Mouse (Mus musculus): ENCODE results near the gene Cd68. TPM values are rescaled to one million over a fixed set of nuclear protein-coding genes. Genes with fewer than 3 reads are reported as not detected.
"Not testable (repeated sequence)": the region's sequence is repeated elsewhere in the genome, so short reads cannot be mapped to it uniquely, and the experiment has no call there.

Gene Cd68
- polyA plus RNA-seq, 1 experiment: 0.60 TPM

DNA sequence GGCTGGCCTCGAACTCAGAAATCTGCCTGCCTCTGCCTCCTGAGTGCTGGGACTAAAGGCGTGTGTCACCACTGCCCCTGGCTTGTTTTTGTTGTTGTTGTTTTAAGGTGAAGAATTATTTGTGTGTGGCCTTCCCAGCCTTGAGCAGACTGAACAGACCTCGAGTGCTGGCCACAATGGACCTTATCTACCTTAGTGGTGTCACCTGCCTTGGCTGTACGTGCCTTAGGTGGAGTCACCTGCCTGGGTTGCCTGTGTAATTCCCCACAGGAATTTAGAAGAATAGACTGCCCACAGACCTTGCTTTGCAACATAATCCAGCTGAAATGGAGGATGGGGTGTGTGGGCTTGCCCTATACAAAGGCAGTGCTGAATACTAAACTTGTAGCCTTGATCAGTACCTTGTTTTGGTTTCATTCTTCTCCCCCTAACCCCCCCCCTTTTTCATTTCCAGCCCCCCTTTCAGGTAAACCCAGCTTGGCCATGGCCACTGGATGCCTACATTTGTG, 42.0 kb upstream of the Cd68 start:
- peaks cover 37% of the 10 kb centered on the region for H3K4me1 ChIP-seq (ENCODE audit: control insufficient read depth)

DNA sequence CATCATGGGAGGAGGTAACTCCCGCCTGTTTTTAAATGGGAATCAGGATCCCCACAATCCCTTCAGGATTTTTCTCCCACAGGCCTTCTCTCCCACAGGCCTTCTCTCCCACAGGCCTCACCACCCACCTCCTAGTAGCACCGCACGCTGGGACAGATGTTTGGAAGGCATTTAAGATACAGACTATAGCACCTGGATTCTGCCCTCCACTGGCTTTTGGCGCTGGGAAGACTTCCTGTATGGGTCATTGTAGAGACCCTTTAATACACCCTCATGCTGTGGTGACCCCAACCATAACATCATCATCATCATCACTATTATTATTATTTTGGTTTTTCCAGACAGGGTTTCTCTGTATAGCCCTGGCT, 41.5 kb upstream of the Cd68 start:
- Histone ChIP-seq H3K9me3 (ENCODE audit: control insufficient read depth, low read length) (no peaks in the 10 kb centered on the region), H3K36me3 (ENCODE audit: control insufficient read depth) (no peaks in the 10 kb centered on the region), H3K4me1 (ENCODE audit: control insufficient read depth) (peaks cover 37% of the 10 kb centered on the region), H3K27me3 (ENCODE audit: control insufficient read depth) (no peaks in the 10 kb centered on the region), H3K4me3 (replicated peaks) (no peak overlapping the region)
- TF ChIP-seq TAL1 (IDR thresholded peaks at IDR 0.05; ENCODE audit: low read length): no peak
- TF ChIP-seq GATA1 (IDR thresholded peaks at IDR 0.05; ENCODE audit: low read length): no peak

More for the DNA sequence above, 42.0 kb upstream of the Cd68 start:
- Histone ChIP-seq H3K4me3 (replicated peaks) (no peak overlapping the region), H3K9me3 (ENCODE audit: control insufficient read depth, low read length) (no peaks in the 10 kb centered on the region), H3K36me3 (ENCODE audit: control insufficient read depth) (no peaks in the 10 kb centered on the region), H3K27me3 (ENCODE audit: control insufficient read depth) (no peaks in the 10 kb centered on the region)
- TF ChIP-seq TAL1 (IDR thresholded peaks at IDR 0.05; ENCODE audit: low read length) (no peak), GATA1 (IDR thresholded peaks at IDR 0.05; ENCODE audit: low read length) (no peak)

DNA sequence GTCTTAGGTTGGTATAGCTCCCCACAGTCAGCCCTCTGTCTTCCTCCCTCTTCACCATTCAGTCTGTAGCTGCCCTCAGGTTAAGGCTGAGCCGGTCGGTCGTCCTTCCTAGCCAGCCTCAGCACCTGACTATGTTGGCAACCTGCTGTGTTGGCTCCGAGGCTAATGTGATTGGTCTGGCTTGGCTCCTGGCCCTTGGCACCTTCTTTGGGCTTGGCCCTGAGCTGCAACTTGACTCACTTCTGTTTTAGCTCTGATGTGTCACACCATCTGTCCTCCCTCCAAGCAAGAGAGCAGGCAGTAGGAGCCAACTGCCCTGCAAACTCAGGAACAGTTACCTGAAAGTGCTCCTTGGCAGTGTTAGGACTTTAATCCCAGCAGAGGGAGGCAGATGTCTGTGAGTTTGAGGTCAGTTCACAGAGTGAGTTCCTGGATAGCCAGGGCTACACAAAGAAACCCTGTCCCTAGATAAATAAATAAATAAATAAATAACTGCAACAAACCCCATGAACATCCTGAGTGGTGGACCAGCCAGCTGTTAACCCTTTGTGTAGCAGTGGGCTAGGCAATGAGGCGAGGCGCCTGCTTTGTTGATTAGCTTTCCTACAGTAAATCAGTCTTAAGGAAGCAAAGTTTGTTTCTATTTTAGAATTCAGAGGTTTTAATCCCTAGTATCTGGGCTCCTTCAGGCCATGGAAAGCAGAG, 41.0 kb upstream of the Cd68 start:
- TF ChIP-seq GATA1 (IDR thresholded peaks at IDR 0.05; ENCODE audit: low read length) (no peak), TAL1 (IDR thresholded peaks at IDR 0.05; ENCODE audit: low read length) (no peak)
- Histone ChIP-seq H3K36me3 (ENCODE audit: control insufficient read depth) (no peaks in the 10 kb centered on the region), H3K9me3 (ENCODE audit: control insufficient read depth, low read length) (no peaks in the 10 kb centered on the region), H3K4me1 (ENCODE audit: control insufficient read depth) (peaks cover 37% of the 10 kb centered on the region), H3K4me3 (replicated peaks) (no peak overlapping the region), H3K27me3 (ENCODE audit: control insufficient read depth) (no peaks in the 10 kb centered on the region)

DNA sequence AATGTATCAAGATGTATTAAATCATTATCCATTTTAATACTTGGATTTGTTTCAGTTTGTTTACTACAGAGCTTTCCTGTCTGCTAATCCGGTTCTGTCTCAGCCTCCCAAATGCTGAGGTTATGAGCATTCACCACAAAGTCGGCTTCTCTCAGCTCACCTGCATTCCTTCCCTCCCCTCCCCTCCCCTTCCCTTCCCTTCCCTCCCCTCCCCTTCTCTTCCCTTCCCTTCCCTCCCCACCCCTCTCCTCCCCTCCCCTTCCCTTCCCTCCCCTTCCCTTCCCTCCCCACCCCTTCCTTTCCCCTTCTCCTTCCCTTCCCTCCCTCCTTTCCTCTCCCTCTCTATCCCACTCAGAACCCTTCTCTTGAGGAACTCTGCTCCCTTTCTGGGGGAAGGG, 38.7 kb upstream of the Cd68 start:
- H3K4me1 ChIP-seq (ENCODE audit: control insufficient read depth): peaks cover 23% of the 10 kb centered on the region
- no peak overlapping the region for H3K4me3 ChIP-seq (replicated peaks)
- no peaks in the 10 kb centered on the region for H3K36me3 ChIP-seq (ENCODE audit: control insufficient read depth)
- H3K27me3 ChIP-seq (ENCODE audit: control insufficient read depth): no peaks in the 10 kb centered on the region
- TF ChIP-seq GATA1 (IDR thresholded peaks at IDR 0.05; ENCODE audit: low read length) (no peak), TAL1 (IDR thresholded peaks at IDR 0.05; ENCODE audit: low read length) (no peak)
- no peaks in the 10 kb centered on the region for H3K9me3 ChIP-seq (ENCODE audit: control insufficient read depth, low read length)

DNA sequence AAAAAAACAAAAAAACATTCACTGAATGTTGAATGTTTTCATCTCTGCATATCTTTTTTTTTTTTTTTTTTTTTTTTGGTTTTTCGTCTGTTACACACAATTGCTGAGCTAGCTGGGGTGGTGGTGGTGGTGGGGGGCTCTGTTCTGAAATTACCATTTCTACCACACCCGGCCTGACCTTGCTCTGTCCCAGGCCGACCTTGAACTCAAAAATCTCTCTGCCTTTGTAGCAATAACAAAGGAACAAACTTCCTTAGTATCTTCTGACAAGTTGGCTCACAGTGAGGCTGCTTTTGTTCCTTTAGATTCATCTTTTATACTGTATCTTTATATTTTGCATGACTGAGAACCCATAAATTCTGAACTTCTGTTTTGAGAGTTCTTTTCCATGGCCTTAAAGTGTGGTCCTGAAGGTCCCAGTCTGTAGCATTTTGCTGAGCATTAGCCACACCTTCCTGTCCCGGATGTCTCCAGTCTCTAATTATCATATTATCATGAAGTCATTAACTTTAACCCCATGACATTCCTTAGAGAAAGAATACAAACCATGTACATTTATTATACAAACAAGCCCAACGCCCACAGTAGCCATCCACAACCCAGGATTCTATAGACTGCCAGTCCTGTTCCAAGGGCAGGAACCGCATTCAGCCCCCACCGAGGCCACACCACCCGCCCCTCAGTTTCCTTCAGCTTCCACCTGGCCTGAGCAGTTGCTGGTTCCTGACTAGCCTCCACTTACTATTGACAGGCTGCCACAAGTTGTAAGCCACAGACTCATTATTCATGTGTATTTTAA, 38.1 kb upstream of the Cd68 start:
- peaks cover 19% of the 10 kb centered on the region for H3K4me1 ChIP-seq (ENCODE audit: control insufficient read depth)
- H3K9me3 ChIP-seq (ENCODE audit: control insufficient read depth, low read length): no peaks in the 10 kb centered on the region
- no peaks in the 10 kb centered on the region for H3K36me3 ChIP-seq (ENCODE audit: control insufficient read depth)
- H3K4me3 ChIP-seq (replicated peaks): no peak overlapping the region
- H3K27me3 ChIP-seq (ENCODE audit: control insufficient read depth): no peaks in the 10 kb centered on the region
- TF ChIP-seq GATA1 (IDR thresholded peaks at IDR 0.05; ENCODE audit: low read length): no peak
- no peak for TF ChIP-seq TAL1 (IDR thresholded peaks at IDR 0.05; ENCODE audit: low read length)

DNA sequence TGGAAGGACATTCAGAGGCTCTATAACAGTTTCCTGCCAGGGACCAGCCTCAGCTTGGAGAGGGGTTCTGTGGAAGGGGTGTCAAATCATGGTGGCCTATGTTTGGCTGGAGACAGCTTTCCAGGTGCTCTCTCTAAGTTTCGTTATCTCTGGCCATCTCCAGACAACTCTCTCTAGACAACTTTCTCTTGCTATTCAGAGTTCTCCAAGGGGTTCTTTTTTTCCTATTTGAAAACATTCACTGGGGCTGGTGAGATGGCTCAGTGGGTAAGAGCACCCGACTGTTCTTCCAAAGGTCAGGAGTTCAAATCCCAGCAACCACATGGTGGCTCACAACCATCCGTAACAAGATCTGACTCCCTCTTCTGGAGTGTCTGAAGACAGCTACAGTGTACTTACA, 37.4 kb upstream of the Cd68 start:
- H3K4me1 ChIP-seq (ENCODE audit: control insufficient read depth): peaks cover 17% of the 10 kb centered on the region
- not testable (repeated sequence) for H3K4me3 ChIP-seq (replicated peaks); H3K27me3 ChIP-seq (ENCODE audit: control insufficient read depth); H3K9me3 ChIP-seq (ENCODE audit: control insufficient read depth, low read length); H3K36me3 ChIP-seq (ENCODE audit: control insufficient read depth)

DNA sequence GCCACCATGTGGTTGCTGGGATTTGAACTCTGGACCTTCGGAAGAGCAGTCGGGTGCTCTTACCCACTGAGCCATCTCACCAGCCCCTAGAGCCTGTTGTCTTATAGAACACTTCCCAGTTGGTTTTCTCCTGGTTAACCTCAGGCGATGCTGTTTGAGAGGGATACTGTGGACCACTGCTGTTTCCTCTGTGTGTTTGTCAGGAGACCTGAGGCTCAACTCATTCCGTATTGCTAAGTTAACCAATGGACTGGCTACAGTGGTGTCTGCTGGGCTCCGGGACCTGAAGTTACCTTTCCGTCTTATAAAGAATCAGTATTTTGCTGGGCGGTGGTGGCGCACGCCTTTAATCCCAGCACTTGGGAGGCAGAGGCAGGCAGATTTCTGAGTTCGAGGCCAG, 36.9 kb upstream of the Cd68 start:
- H3K27me3 ChIP-seq (ENCODE audit: control insufficient read depth); H3K9me3 ChIP-seq (ENCODE audit: control insufficient read depth, low read length); H3K4me3 ChIP-seq (replicated peaks); H3K36me3 ChIP-seq (ENCODE audit: control insufficient read depth): not testable (repeated sequence)
- H3K4me1 ChIP-seq (ENCODE audit: control insufficient read depth): peaks cover 17% of the 10 kb centered on the region

DNA sequence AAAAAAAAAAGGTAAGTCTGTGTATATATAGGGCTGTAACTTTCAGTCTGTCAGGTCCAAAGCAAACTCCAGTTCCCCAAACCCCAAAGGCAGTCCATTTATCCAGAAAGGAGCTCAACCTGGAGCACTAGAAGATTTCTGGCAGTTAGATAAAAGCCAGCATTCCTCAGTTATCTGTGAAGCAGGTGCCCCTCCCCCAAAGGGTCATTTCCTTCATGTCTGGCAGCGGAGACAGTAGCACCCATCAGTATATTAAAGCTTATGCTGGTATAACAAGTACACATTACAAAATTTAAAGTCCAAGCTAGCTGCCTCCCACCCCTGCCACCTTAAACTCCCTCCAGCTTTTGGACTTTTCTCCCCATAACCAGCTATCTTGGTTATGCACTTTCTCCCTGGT, 33.6 kb upstream of the Cd68 start:
- Histone ChIP-seq H3K9me3 (ENCODE audit: control insufficient read depth, low read length) (peaks cover 3% of the 10 kb centered on the region; the same call in 1 of the 2 replicates), H3K36me3 (ENCODE audit: control insufficient read depth) (no peaks in the 10 kb centered on the region), H3K4me1 (ENCODE audit: control insufficient read depth) (peaks cover 20% of the 10 kb centered on the region), H3K27me3 (ENCODE audit: control insufficient read depth) (peaks cover 13% of the 10 kb centered on the region), H3K4me3 (replicated peaks) (no peak overlapping the region)
- TF ChIP-seq TAL1 (IDR thresholded peaks at IDR 0.05; ENCODE audit: low read length): no peak
- TF ChIP-seq GATA1 (IDR thresholded peaks at IDR 0.05; ENCODE audit: low read length): no peak

DNA sequence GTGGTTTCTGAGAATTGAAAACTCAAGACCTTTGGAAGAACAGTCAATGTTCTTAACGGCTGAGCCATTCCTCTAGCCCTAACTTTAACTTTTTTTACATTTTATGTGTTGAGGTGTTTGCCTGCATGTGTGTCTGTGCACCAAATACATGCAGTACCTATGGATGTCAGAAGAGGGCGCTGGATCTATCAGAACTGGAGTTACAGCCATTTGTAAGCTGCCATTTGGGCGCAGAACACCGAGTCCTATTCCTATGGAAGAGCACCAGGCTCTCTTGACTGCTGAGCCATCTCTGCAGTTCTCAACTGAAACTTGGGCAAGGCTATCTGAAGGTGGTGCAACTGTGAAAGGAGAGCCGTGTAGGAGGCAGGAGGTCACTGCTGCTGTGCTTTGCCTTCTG, 32.6 kb upstream of the Cd68 start:
- Histone ChIP-seq H3K36me3 (ENCODE audit: control insufficient read depth) (no peaks in the 10 kb centered on the region), H3K4me3 (replicated peaks) (no peak overlapping the region), H3K9me3 (ENCODE audit: control insufficient read depth, low read length) (peaks cover 3% of the 10 kb centered on the region; the same call in 1 of the 2 replicates), H3K27me3 (ENCODE audit: control insufficient read depth) (peaks cover 13% of the 10 kb centered on the region), H3K4me1 (ENCODE audit: control insufficient read depth) (peaks cover 20% of the 10 kb centered on the region)
- TF ChIP-seq TAL1 (IDR thresholded peaks at IDR 0.05; ENCODE audit: low read length) (no peak), GATA1 (IDR thresholded peaks at IDR 0.05; ENCODE audit: low read length) (no peak)
